In genomic region chr14:25378717-25379224, GRCm38 (mm10) we compare ENCODE assay signal across 8 mouse cellular contexts.
DNase-seq lines count a peak whose midpoint lies in the region; ATAC-seq and TF ChIP-seq lines count a peak whose summit lies in the region.

No protein-coding gene starts in this region.

- peak overlapping the region; percentile 76 for H3K4me2 ChIP-seq in heart, embryonic 13.5 days

- peak overlapping the region; percentile 69 to 99 for H3K4me3 ChIP-seq in MEL (ENCODE audit: control insufficient read depth in 1 of 2, insufficient read depth in 1 of 2, low read depth in 2 of 2, low read length in 2 of 2)
- peak overlapping the region; percentile 59 for H3K4me3 ChIP-seq in embryonic facial prominence, embryonic 10.5 days
- peak overlapping the region; percentile 60 for H3K4me3 ChIP-seq in heart, embryonic 13.5 days

- peak overlapping the region; percentile 83 for H3K9ac ChIP-seq in MEL (ENCODE audit: control insufficient read depth, low read depth, low read length, poor library complexity, severe bottlenecking)
- H3K9ac ChIP-seq in heart, embryonic 13.5 days = peak overlapping the region; percentile 88

- peak overlapping the region; percentile 65 for H3K27ac ChIP-seq in MEL (ENCODE audit: control insufficient read depth, low read depth, low read length)
- peak overlapping the region; percentile 100 for H3K27ac ChIP-seq in embryonic facial prominence, embryonic 10.5 days (replicated peaks)
- H3K27ac ChIP-seq in heart, embryonic 13.5 days (replicated peaks) = peak overlapping the region; percentile 100

- no peaks in the 10 kb centered on the region for H3K27me3 ChIP-seq in MEL (ENCODE audit: control insufficient read depth in 1 of 2, insufficient read depth in 2 of 2, low read length in 2 of 2)
- no peaks in the 10 kb centered on the region for H3K27me3 ChIP-seq in embryonic facial prominence, embryonic 10.5 days (replicated peaks; ENCODE audit: low read depth, poor library complexity, severe bottlenecking)
- no peaks in the 10 kb centered on the region for H3K27me3 ChIP-seq in heart, embryonic 13.5 days (replicated peaks)

- TF ChIP-seq CTCF in MEL (IDR thresholded peaks at IDR 0.05 in 2 of 3, conservative IDR thresholded peaks at IDR 0.05 in 1 of 3; ENCODE audit: control insufficient read depth in 1 of 3, insufficient read depth in 1 of 3, low read depth in 2 of 3, low read length in 3 of 3, poor library complexity in 1 of 3, severe bottlenecking in 1 of 3) = no peak

- H3K4me1 ChIP-seq in MEL (ENCODE audit: control insufficient read depth in 1 of 2, insufficient read depth in 2 of 2, low read length in 2 of 2) = peaks cover 4 to 20% of the 10 kb centered on the region in 2 experiments
- peaks cover 51% of the 10 kb centered on the region for H3K4me1 ChIP-seq in embryonic facial prominence, embryonic 10.5 days
- peaks cover 46% of the 10 kb centered on the region for H3K4me1 ChIP-seq in heart, embryonic 13.5 days

- peak; percentile 73 for DNase-seq in 3T3-L1 (ENCODE audit: low read depth, low spot score)
- DNase-seq in MEL (ENCODE audit: low read depth, low spot score) = peak; percentile 54
- DNase-seq in embryonic facial prominence, embryonic 10.5 days (ENCODE audit: low spot score) = peak; percentile 59
- DNase-seq in layer of hippocampus, adult 9-11 months = peak; percentile 62
- DNase-seq in lung, postnatal 25 days (ENCODE audit: low spot score) = peak; percentile 36
- DNase-seq in right cerebral cortex, postnatal 14 days = peak; percentile 44
- no peak for DNase-seq in urinary bladder, adult 2 months (ENCODE audit: low spot score)

- peaks cover 4% of the 10 kb centered on the region; the same call in 1 of the 2 replicates for H3K79me2 ChIP-seq in MEL (ENCODE audit: control insufficient read depth, insufficient read depth, low read length, poor library complexity)

- TF ChIP-seq EP300 in MEL (IDR thresholded peaks at IDR 0.05; ENCODE audit: low read depth in 1 of 2, low read length in 2 of 2) = no peak

- WGBS in embryonic facial prominence, embryonic 10.5 days = 4% methylated on average over 13 of the region's 13 CpGs
- WGBS in heart, embryonic 13.5 days = 6% methylated on average over 13 of the region's 13 CpGs

- no peak for TF ChIP-seq POLR2A in MEL (IDR thresholded peaks at IDR 0.05; ENCODE audit: control insufficient read depth in 1 of 2, insufficient read depth in 1 of 2, low read depth in 1 of 2, low read length in 2 of 2, poor library complexity in 1 of 2)

- no peaks in the 10 kb centered on the region for H3K9me3 ChIP-seq in MEL (replicated peaks; ENCODE audit: insufficient read depth, low read length)
- H3K9me3 ChIP-seq in embryonic facial prominence, embryonic 10.5 days = no peaks in the 10 kb centered on the region
- no peaks in the 10 kb centered on the region for H3K9me3 ChIP-seq in heart, embryonic 13.5 days

- H3K36me3 ChIP-seq in MEL (ENCODE audit: control insufficient read depth in 1 of 2, insufficient read depth in 2 of 2, low read length in 2 of 2) = no peaks in the 10 kb centered on the region; a peak in 1 of 4 replicates
- no peaks in the 10 kb centered on the region for H3K36me3 ChIP-seq in embryonic facial prominence, embryonic 10.5 days (replicated peaks)
- H3K36me3 ChIP-seq in heart, embryonic 13.5 days = no peaks in the 10 kb centered on the region

- no peak for ATAC-seq in heart, embryonic 13.5 days (ENCODE audit: extremely low read depth, insufficient number of reproducible peaks, low FRiP score, low TSS enrichment)

- no peak for TF ChIP-seq RAD21 in MEL (IDR thresholded peaks at IDR 0.05; ENCODE audit: low read depth, low read length)

TF ChIP-seq in MEL, 35 proteins besides CTCF, POLR2A, EP300 and RAD21:
- TF ChIP-seq USF1 (IDR thresholded peaks at IDR 0.05; ENCODE audit: low read depth, low read length) (0 out of 2 replicates have a peak, but pooled peaks have one; percentile 28), NELFE (IDR thresholded peaks at IDR 0.05; ENCODE audit: low read depth, low read length) (no peak), KAT2A (conservative IDR thresholded peaks at IDR 0.05; ENCODE audit: low read depth, low read length) (no peak), HCFC1 (IDR thresholded peaks at IDR 0.05; ENCODE audit: low read depth, low read length) (no peak), MEF2A (IDR thresholded peaks at IDR 0.05; ENCODE audit: extremely low read depth, insufficient replicate concordance, low read depth, low read length, poor library complexity, severe bottlenecking) (no peak), SIN3A (IDR thresholded peaks at IDR 0.05; ENCODE audit: low read length) (0 out of 2 replicates have a peak, but pooled peaks have one; percentile 9), ZMIZ1 (IDR thresholded peaks at IDR 0.05; ENCODE audit: low read depth, low read length) (no peak)
